Mouse (Mus musculus) hindbrain, embryonic 12.5 days (tissue): ENCODE data around the gene E130311K13Rik. TPM values are rescaled to one million over a fixed set of nuclear protein-coding genes. Genes with fewer than 3 reads are reported as not detected.
A peak's percentile ranks its signal among the peaks of the same experiment; 100 is the strongest.

Source experiments
- ATAC-seq: fragments of 200-750 bp; cut with Nextera tagmentation; 2 replicates; pipeline ENCODE4 v1.8.0; 2017; ENCODE audit warnings: moderate TSS enrichment; ENCODE audit not compliant: low FRiP score
- H3K27ac ChIP-seq: fragments of 300-500 bp; sonication (generic); 2 replicates; pipeline ENCODE4 v1.5.1; 2016; ENCODE audit warnings: mild to moderate bottlenecking
- H3K27me3 ChIP-seq: fragments of 300-500 bp; sonication (generic); 2 replicates; pipeline ENCODE4 v1.6.1; 2016; ENCODE audit warnings: mild to moderate bottlenecking
- H3K36me3 ChIP-seq: fragments of 300-500 bp; sonication (generic); 2 replicates; pipeline ENCODE4 v1.6.1; 2016; ENCODE audit warnings: mild to moderate bottlenecking
- H3K4me1 ChIP-seq: fragments of 300-500 bp; sonication (generic); 2 replicates; pipeline ENCODE4 v1.6.1; 2016
- H3K4me2 ChIP-seq: fragments of 300-500 bp; sonication (generic); replicated peaks from 2 replicates; pipeline ENCODE4 v1.6.1; 2016; ENCODE audit warnings: mild to moderate bottlenecking
- H3K4me3 ChIP-seq: fragments of 300-500 bp; sonication (generic); 2 replicates; pipeline ENCODE4 v1.5.1; 2016; ENCODE audit warnings: mild to moderate bottlenecking
- H3K9ac ChIP-seq: fragments of 300-500 bp; sonication (generic); 2 replicates; pipeline ENCODE4 v1.6.1; 2016; ENCODE audit warnings: mild to moderate bottlenecking, moderate library complexity
- H3K9me3 ChIP-seq: fragments of 300-500 bp; sonication (generic); replicated peaks from 2 replicates; pipeline ENCODE4 v1.6.1; 2016; ENCODE audit warnings: mild to moderate bottlenecking
- WGBS: fragments of 180-500 bp; shearing (Covaris S2); methylation state at CpG from one replicate; pipeline ENCODE4 v1.1.7; 2016; 5-methylcytosine and 5-hydroxymethylcytosine counted together
- polyA plus RNA-seq: library from polyadenylated mRNA; unstranded; fragments of >200 nt; fragmentation: Nextera tagmentation; extraction: Ambion mirVana; gene quantifications from 2 replicates; pipeline ENCODE4 v1.2.1, GENCODE M21; 2016

The E130311K13Rik gene
- 4.3 and 4.8 TPM in 2 replicates for polyA plus RNA-seq

DNA sequence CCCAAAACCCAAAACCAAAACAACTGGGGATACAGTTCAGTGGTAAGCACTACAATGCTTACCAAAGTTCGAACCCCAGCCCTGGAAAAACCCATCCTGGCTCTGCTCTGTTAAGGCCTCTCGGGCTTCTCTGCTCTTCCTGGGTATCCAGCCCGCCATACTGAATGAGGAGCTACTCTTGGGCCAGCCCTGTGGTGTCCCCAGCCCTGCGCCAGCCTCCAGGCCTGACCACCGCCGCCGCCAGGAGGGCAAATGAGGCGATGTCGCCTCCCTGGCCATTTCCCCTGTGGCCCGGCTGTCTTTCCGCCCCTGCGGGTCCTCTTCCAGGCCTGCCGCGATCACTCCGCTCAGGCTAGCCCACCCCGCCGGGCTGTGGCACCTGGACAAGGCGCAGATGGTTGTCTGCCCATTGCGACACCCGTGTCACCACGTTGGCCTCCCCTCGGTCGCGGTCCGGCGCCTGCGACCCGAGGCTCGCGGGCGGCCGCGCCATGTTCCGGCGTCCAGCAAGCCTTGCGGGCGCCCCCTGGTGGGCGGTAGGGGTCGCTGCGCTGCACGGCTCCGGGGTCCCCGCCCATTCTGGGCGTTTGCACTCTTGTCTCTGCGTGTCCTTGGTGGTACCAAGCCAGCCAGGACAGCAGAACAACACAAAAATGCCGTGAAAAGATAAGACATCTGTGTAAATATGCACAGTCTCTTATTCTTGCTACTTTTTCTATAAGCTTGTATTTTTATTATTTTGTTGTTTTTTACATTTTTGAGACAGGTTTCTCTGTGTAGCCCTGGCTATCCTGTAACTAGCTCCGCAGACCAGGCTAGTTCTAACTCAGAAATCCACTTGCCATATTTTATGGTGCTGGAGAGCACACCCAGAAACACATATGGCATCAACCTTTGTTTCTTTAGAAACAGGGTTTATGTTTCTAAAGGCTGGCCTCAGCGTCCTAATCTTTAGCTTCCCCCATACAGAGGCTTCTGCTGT is at the start of gene E130311K13Rik:
Gene E130311K13Rik (minus strand): TSS at position 595 of the 982 bp plus-strand sequence.
- H3K27ac ChIP-seq: peak within 1 kb of the TSS; percentile 83
- H3K4me1 ChIP-seq: no peaks in the 10 kb centered on the region
- peak within 1 kb of the TSS; percentile 69 for H3K4me3 ChIP-seq
- WGBS: 5% methylated on average over 48 of the region's 48 CpGs
- H3K9me3 ChIP-seq: no peaks in the 10 kb centered on the region
- no peaks in the 10 kb centered on the region for H3K27me3 ChIP-seq
- no peaks in the 10 kb centered on the region for H3K36me3 ChIP-seq
- ATAC-seq: peak; percentile 98
- H3K4me2 ChIP-seq: peak within 1 kb of the TSS; percentile 66
- H3K9ac ChIP-seq: peak within 1 kb of the TSS; percentile 82

DNA sequence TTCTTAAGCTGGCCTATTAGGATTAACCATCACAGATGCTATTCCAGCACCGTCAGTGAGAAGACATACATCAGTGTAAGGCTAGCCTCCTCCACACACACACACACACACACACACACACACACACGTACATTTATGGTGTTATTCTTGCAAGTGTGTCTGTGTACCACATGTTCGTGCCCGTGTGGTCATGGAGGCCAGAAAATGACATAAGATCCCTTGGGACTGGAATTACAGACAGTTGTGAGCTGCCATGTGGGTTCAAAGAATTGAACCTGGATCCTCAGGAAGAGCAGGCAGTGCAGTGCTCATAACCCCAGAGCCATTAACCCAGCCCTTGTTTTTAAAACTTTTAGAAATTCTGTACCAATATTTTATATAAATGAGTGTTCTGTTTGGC is 48.6 kb upstream of the E130311K13Rik start:
- 62% methylated on average over 4 of the region's 4 CpGs for WGBS
- no peak overlapping the region for H3K4me3 ChIP-seq

DNA sequence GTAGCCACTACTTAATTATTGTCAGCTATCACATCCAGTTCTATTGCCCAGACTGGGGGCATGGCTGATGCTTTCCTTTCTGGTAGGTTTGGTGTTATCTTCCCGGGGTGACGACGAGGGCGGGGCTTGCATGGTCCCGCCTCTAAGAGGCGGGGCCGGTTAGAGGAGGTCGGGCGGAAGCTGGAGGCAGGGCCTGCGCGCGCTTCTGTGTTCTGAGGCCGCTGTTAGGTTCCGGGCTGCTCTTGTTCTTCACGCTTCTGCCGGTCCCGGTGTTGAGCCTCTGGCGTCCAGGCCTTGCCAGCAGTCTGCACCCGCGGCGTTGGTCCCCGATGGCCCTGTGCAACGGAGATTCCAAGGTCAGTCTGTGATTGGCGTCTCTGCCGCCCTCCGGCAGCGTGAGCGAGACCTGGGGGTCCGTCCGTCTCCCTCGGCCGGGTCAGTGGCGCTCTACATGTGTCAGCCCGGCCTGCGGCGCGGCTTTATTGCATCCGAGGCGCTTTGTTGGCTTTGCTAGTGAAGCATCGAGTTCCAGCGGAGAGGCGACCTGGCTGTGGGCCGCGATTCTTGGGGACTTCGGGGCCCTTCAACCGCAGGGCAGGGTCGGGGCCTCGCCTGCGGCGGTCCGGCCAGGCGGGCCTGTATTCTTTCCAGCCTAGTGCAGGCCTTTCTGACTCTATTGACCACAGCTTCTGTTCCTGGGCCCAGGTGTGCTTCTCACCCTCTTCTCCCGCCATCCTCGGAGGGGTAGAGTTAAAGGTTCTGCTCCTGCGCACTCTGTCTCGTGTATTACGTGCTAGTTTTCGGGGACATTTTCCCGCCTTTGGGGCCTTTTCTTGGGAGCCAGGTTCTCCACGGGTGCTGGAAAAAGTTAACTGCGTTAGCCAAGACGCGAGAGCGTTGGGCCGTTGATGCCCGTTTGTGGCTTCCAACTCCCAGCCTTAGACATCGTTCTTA is 47.0 kb upstream of the E130311K13Rik start, which contains the start of gene Gmps:
Gene Gmps (plus strand): TSS at position 152 of the 954 bp plus-strand sequence.
- WGBS: under 1% methylated on average over 67 of the region's 67 CpGs
- H3K36me3 ChIP-seq: peaks cover 6% of the 10 kb centered on the region
- ATAC-seq: peak; percentile 99

More for the DNA sequence above, 48.6 kb upstream of the E130311K13Rik start:
- no peaks in the 10 kb centered on the region for H3K9me3 ChIP-seq
- H3K27me3 ChIP-seq: no peaks in the 10 kb centered on the region
- no peak overlapping the region for H3K27ac ChIP-seq
- peaks cover 15% of the 10 kb centered on the region for H3K36me3 ChIP-seq
- no peak overlapping the region for H3K9ac ChIP-seq
- no peak for ATAC-seq
- H3K4me2 ChIP-seq: peak overlapping the region; percentile 74
- H3K4me1 ChIP-seq: peaks cover 12% of the 10 kb centered on the region

DNA sequence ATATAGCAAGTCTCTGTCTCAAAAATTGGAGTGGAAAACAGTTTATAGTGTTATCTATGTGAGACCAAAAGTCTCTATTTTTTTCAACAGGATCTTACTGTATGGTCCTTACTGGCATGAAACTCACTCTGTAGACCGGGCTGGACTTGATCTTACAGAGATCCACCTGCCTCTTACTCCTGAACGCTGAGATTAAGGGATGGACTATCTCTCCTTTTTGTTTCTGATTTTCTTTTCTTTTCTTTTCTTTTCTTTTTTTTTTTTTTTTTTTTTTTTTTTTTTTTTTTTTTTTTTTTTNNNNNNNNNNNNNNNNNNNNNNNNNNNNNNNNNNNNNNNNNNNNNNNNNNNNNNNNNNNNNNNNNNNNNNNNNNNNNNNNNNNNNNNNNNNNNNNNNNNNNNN is 36.7 kb upstream of the E130311K13Rik start:
- H3K36me3 ChIP-seq: no peaks in the 10 kb centered on the region
- no peak overlapping the region for H3K4me3 ChIP-seq
- 89% methylated on average over 2 of the region's 2 CpGs for WGBS
- H3K27ac ChIP-seq: no peak overlapping the region
- H3K4me2 ChIP-seq: no peak overlapping the region
- peaks cover 12% of the 10 kb centered on the region; the same call in 1 of the 2 replicates for H3K27me3 ChIP-seq
- peaks cover 22% of the 10 kb centered on the region for H3K4me1 ChIP-seq
- H3K9me3 ChIP-seq: no peaks in the 10 kb centered on the region
- ATAC-seq: no peak
- no peak overlapping the region for H3K9ac ChIP-seq

More for the DNA sequence above, 47.0 kb upstream of the E130311K13Rik start, which contains the start of gene Gmps:
- Histone ChIP-seq H3K27me3 (no peaks in the 10 kb centered on the region), H3K9me3 (no peaks in the 10 kb centered on the region), H3K27ac (peak within 1 kb of the TSS; percentile 89), H3K4me3 (peak within 1 kb of the TSS; percentile 93), H3K4me2 (peak within 1 kb of the TSS; percentile 74), H3K9ac (peak within 1 kb of the TSS; percentile 94), H3K4me1 (peaks cover 12% of the 10 kb centered on the region)

DNA sequence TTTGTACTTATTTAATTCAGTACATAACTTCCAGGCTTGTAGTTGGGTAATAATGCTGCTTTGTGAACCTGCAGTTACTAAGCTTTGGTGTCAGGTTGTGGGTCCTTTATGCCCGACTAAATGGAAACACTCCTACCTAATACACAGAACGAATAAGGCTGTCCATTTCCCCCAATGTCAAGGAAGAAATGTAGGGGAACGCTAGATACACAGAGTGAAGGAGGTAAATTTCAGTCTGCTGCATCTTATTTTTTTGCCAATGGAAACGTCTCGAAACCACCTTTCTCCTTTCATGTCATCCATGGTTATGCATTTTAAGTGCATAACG is 35.6 kb upstream of the E130311K13Rik start:
- no peaks in the 10 kb centered on the region for H3K9me3 ChIP-seq
- peaks cover 23% of the 10 kb centered on the region for H3K4me1 ChIP-seq
- peaks cover 12% of the 10 kb centered on the region; the same call in 1 of the 2 replicates for H3K27me3 ChIP-seq
- peak overlapping the region; percentile 71 for H3K4me3 ChIP-seq
- H3K9ac ChIP-seq: no peak overlapping the region
- WGBS: 80% methylated on average over 6 of the region's 6 CpGs
- no peaks in the 10 kb centered on the region for H3K36me3 ChIP-seq
- no peak for ATAC-seq
- H3K4me2 ChIP-seq: peak overlapping the region; percentile 72
- H3K27ac ChIP-seq: no peak overlapping the region

DNA sequence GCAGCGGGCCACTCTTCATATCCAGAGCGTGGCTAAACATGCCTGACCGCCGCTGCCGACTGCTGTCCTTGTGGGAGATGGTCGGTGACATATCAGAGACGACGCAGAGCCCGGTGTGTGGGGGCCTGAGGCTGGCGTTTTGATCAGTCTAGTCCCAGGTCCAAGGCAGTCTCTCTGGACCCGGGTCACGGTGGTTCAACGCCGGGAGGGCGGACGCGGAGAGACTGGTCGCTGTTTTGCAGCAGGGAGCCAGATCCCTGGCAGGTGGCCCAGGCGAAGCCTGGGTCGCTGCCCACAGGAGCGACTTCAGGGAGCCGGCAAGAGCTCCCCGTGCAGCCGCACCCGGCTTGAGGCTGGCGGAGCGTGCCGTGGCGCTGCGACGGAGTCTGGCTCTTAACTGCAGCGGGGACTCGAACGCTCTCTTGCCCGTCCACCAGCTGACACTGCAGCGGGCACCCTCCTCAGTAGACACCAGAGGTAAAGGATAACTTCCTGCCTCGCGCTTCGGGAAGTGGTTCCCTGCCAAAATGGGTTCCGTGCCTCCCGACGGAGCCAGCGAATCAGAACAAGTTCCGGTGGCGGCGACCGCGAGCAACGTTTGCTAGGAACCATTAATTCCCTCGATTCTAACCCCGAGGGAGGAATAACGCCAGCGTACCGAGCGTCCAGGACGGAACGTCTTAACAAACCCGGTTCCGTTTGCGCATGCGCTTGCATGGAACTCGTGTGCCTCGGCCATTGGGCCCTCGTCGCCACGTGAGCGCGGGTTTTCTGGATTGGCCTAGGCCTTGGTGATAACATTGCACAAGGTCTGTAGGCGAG is 35.0 kb upstream of the E130311K13Rik start, which contains the start of gene Slc33a1:
Gene Slc33a1 (minus strand): TSS at position 669 of the 822 bp plus-strand sequence.
- Histone ChIP-seq H3K27me3 (peaks cover 12% of the 10 kb centered on the region; the same call in 1 of the 2 replicates), H3K4me3 (peak within 1 kb of the TSS; percentile 71), H3K9me3 (no peaks in the 10 kb centered on the region), H3K27ac (peak within 1 kb of the TSS; percentile 88), H3K9ac (peak within 1 kb of the TSS; percentile 81), H3K4me2 (peak within 1 kb of the TSS; percentile 72), H3K4me1 (peaks cover 23% of the 10 kb centered on the region), H3K36me3 (no peaks in the 10 kb centered on the region)
- ATAC-seq: peak; percentile 98
- WGBS: under 1% methylated on average over 69 of the region's 69 CpGs

DNA sequence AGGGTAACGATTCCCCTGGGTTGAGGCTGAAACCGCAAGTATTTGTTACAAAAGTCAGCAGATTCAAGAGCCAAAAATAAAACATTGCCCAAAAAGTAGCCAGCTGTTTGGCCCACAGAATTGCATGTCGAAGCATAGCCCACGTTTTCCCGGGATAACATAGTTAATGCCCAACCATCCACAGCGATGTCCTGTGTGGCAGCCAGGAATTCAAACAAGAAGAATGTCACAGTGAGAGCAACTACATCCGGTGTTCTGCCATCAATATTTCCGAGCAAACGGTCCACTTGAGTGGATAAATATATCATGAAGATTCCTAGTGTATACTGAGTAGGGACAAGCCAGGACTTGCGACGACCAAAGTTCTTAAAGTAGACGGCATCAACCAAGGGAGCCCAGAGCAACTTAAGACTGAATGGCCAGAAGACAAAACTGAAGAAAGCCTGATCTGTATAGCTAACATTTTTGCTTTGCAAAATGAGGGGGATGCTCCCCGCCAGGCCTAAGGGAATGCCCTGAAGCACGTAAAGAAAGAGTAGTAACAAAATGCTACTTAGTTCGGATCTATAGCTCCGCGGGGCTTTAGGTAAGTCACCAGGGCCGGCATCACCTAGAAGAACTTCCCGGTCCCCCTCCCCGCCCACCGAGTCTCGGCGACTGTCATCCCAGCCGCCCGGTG is 34.3 kb upstream of the E130311K13Rik start:
- H3K4me1 ChIP-seq: peaks cover 23% of the 10 kb centered on the region
- peaks cover 10% of the 10 kb centered on the region; the same call in 1 of the 2 replicates for H3K27me3 ChIP-seq
- peak overlapping the region; percentile 81 for H3K9ac ChIP-seq
- H3K4me2 ChIP-seq: peak overlapping the region; percentile 72
- no peak for ATAC-seq
- H3K27ac ChIP-seq: peak overlapping the region; percentile 88
- no peaks in the 10 kb centered on the region for H3K9me3 ChIP-seq
- WGBS: 10% methylated on average over 25 of the region's 25 CpGs
- peak overlapping the region; percentile 71 for H3K4me3 ChIP-seq
- H3K36me3 ChIP-seq: no peaks in the 10 kb centered on the region

DNA sequence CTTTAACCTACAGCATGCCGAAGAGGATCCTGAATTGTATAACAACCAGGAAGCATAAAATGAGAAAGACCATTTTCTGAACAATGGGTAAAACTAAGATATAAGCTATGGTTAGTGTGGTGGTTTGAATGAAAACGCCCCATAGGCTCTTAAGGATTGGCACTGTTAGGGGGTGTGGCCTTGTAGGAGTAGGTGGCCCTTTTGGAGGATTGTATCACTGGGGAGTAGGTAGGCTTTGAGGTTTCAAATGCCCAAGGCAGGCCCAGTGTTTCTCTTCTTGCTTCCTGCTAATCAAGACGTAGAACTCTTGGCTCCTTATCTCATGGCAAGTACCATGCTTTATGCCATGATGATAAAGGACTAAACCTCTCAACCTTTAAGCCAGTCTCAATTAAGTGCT is 20.6 kb upstream of the E130311K13Rik start:
- WGBS: 91% methylated on average over 3 of the region's 3 CpGs
- H3K27me3 ChIP-seq: no peaks in the 10 kb centered on the region
- peaks cover 9% of the 10 kb centered on the region for H3K36me3 ChIP-seq
- no peak overlapping the region for H3K27ac ChIP-seq
- H3K4me1 ChIP-seq: no peaks in the 10 kb centered on the region
- H3K9me3 ChIP-seq: no peaks in the 10 kb centered on the region
- no peak overlapping the region for H3K4me2 ChIP-seq
- H3K9ac ChIP-seq: no peak overlapping the region
- no peak for ATAC-seq
- no peak overlapping the region for H3K4me3 ChIP-seq

DNA sequence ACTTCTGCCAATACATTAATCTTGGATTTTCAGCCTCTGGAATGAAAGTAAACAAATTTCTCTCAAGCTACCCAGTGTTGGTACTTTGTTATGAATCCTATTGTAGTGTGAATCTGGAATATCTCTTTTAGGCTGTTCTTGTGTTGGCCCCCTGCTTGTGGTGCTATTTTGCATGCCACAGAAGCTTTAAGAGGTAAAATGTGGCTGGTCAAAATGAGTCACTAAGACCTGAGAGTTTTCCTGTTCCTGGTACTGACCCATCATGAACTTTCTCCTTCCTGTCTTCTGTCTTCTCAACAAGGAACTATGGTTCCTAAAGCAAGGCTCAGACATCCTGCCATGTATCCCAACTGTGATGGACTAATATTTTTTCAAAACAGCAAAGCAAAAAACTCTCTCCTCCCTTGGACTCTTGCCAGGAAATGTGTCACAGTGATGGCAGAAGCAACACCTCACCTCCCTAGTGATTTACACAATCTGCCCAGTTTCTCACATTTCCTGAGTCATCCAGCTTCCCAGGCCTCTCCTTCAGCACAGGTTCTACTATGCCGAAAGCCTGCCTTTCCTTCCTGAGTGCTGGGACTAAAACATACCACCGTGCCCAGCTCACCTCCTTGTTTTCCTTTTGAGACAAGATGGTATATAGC is 12.1 kb upstream of the E130311K13Rik start:
- H3K4me2 ChIP-seq: no peak overlapping the region
- 90% methylated on average over 2 of the region's 2 CpGs for WGBS
- no peak overlapping the region for H3K4me3 ChIP-seq
- no peaks in the 10 kb centered on the region for H3K4me1 ChIP-seq
- H3K27me3 ChIP-seq: no peaks in the 10 kb centered on the region
- no peak overlapping the region for H3K27ac ChIP-seq
- H3K9ac ChIP-seq: no peak overlapping the region
- H3K9me3 ChIP-seq: no peaks in the 10 kb centered on the region
- ATAC-seq: no peak
- peaks cover 10% of the 10 kb centered on the region; the same call in 1 of the 2 replicates for H3K36me3 ChIP-seq

DNA sequence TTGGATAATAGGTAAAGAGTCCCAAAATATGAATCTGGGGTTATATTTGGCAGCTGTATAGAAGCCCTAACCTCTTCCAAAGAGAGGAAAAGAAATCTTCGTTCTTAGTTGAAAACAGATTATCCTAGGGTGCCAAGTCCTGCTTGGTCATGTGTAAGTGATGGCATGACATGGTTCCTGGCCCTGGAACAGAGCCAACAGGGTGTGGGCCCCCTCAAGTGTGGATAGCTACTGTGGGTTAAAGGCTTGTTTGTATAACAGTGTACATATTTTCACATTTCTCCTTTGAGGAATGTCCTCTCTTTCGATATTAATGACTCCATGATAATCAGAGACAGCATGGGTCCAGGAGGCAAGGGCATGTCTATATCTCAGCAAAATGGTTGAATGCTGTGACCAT is 9.7 kb upstream of the E130311K13Rik start:
- peaks cover 7% of the 10 kb centered on the region; the same call in 1 of the 2 replicates for H3K36me3 ChIP-seq
- no peaks in the 10 kb centered on the region for H3K9me3 ChIP-seq
- no peak overlapping the region for H3K4me2 ChIP-seq
- H3K4me3 ChIP-seq: no peak overlapping the region
- no peak overlapping the region for H3K27ac ChIP-seq
- H3K4me1 ChIP-seq: no peaks in the 10 kb centered on the region
- H3K27me3 ChIP-seq: no peaks in the 10 kb centered on the region
- WGBS: 85% methylated on average over 2 of the region's 2 CpGs
- H3K9ac ChIP-seq: no peak overlapping the region
- no peak for ATAC-seq
